Mouse (Mus musculus): ENCODE results near the gene Vmn1r231.
A peak's percentile ranks its signal among the peaks of the same experiment; 100 is the strongest.

Gene Vmn1r231

DNA sequence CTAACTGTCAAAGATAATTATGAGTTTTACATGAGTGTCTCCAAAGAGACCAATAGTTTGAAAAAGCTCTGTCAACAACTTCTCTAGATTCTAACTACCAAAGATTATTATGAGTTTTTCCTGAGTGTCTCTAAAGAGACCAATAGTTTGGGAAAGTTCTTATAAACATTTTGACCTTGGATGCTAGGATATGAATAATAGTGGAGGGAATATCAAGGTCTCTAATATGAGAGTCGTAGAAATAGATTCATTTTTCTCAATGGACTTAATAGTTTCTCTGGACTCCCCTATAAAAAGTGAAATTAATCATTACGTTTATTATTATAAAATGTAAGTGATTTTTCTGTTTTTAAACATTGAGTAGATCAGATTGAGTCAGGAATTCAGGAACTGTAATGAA, at the start of gene Vmn1r231:
Vmn1r231 (minus strand) TSS at position 101 of the 400 bp plus-strand sequence.
- no peak for DNase-seq (ENCODE audit: low spot score in 2 of 2)

DNA sequence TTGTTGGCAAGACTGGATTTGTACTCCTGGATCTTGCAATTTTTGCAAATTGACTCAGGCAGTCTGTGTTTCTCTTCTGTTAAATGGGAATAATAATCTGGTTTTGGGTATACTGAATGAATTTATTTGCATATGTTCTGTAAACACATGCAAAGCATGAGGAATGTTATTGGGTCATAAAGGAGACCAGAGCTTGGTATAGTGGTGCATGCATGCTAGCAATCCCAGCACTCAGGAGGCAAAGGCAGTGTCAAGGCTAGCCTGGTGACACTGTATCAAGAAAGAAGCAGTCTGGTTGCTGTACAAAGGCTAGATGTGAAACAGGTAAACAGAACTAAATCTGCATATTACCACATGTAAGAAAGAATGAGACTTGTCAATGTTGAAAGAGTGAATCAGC, 41.7 kb upstream of the Vmn1r231 start:
- DNase-seq (ENCODE audit: low spot score in 2 of 2), result no peak

DNA sequence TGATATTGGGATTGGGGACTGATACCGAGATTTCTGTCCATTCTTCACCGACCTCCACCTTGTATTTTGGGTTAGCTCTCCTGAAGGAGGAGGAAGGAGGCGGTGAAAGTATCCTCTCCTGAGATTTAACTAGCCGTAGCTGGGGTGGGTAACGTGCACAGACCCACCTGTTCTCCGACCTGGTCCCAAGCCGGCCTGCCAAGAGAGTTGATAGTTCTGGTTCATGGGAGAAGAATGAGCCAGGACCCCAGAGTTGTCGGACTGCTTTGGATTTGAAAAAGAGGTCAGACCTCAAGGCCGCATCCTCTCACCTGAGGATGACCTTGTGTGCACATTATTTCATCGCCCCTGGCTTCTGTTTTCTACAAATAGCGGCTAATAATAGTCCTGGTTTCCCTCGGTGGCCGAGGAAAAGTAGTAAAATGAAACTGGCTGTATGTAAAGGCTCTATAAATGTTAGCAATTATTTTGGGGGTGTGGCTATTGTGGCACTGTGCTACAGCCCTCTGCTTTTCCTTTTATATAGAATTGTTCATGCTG, 41.2 kb upstream of the Vmn1r231 start:
- no peak for DNase-seq (ENCODE audit: low spot score in 2 of 2)

DNA sequence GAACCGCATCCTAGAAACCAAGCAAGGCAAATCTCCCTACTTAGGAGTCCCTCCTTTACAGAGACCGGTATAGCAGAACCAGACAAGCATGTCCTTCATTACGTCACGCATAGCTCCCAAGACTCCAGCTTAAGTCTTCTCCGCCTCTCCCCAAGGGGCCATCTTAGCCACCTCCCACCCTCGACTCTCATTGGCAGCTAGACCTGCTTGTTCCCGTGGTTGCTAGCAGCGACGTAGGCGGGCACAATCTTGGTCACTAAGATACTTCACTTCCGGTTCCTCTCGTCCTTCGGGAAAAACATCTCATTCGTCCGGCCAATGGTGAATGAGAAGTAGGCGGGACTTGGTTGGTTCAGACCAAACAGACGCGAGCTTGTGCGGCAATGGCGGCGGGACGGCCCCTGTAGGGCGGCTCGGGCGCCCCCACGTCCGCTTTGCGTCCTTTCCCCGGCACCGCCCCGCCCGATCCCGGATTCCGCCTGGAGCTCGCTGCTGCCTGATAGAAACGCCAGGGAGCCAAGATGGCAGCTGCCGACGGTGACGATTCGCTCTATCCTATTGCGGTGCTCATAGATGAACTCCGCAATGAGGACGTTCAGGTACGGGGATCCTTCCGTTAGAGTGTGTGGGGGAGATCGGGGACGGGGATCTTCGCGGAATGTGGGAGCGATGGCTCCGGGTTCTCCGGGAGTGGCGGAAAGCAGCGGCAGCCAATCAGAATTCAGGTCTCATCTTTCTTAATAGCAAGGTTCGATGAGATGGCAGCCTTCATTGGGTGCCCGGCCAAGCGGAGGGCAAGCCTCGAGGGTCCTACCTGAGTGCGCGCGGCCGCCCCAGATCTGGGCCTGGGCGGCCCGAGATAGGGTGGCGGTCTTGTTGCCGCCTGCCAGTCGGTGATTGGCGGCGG, 40.3 kb upstream of the Vmn1r231 start, which contains the start of gene Ppp2r1a:
Ppp2r1a (plus strand) TSS at position 327 of the 907 bp plus-strand sequence.
- DNase-seq (ENCODE audit: low spot score in 2 of 2), result peak; percentile 99 to 100

DNA sequence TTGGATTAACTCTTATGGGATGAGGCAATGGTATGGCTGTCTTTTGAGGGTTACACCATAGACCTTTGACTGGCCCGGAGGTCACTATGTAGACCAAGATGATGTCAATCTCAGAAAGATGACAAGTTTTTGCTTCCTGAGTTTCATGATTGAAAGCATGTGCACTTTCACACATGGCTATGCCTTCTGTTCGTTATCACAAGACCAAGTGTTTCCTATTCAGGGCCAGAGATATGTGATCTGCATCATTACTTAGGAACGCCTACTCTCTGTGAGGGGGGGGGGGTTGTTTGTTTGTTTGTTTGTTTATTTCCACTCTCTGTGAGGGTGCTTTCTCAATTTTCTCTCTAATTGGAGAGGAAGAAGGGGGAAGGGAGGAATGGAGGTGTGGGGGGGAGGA, 39.3 kb upstream of the Vmn1r231 start:
- DNase-seq (ENCODE audit: low spot score in 2 of 2), result no peak

DNA sequence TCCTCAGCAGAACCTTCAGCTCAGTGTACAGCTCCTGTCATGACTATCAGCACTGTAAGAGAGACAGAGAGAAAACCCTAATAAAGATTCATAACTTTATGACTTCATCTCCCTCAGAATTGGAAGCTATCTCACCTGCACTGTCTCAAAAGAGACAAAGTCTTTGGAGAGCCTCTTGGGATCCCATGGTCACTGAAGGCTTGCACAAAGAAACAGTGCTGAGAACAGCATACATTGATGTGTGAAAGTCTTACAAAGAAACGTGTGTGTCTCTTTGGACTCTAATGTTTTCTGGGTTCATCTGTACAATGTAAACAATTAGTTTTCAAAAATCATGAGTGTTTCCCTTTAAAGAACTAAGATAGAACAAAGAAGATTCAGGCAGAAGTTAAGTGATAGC, 14.7 kb upstream of the Vmn1r231 start, which contains the start of gene Vmn1r232:
Vmn1r232 (minus strand) TSS at position 101 of the 400 bp plus-strand sequence.
- DNase-seq (ENCODE audit: low spot score in 2 of 2), result no peak

DNA sequence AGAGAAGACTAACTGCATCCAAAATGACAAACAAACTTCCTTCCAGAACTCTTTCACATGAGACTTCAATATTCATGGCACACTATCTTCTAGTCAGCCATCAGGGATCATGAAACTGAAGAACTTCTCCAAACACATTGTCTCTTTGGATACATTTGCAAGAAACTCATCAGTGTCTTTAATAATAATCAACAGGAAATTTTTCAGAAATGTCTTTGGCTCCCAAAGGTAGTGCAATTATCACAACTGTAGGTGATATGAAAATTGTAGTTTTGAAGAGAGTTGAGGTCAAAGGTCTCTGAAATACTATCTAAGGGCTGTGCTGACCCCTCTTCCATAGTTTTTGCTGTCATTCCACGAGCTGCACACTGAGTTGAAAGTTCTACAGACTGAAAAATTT, 64.7 kb downstream of the Vmn1r231 start, which contains the start of gene Vmn1r230:
Vmn1r230 (plus strand) TSS at position 301 of the 400 bp plus-strand sequence.
- DNase-seq (ENCODE audit: low spot score in 2 of 2), result no peak

All from frontal cortex, postnatal 36 days (tissue).